Mouse (Mus musculus): ENCODE results near the gene Sytl2. TPM values are rescaled to one million over a fixed set of nuclear protein-coding genes. Genes with fewer than 3 reads are reported as not detected.

Sytl2 gene
- polyA plus RNA-seq, 1 experiment from 2014 or later: 0.95 TPM

DNA sequence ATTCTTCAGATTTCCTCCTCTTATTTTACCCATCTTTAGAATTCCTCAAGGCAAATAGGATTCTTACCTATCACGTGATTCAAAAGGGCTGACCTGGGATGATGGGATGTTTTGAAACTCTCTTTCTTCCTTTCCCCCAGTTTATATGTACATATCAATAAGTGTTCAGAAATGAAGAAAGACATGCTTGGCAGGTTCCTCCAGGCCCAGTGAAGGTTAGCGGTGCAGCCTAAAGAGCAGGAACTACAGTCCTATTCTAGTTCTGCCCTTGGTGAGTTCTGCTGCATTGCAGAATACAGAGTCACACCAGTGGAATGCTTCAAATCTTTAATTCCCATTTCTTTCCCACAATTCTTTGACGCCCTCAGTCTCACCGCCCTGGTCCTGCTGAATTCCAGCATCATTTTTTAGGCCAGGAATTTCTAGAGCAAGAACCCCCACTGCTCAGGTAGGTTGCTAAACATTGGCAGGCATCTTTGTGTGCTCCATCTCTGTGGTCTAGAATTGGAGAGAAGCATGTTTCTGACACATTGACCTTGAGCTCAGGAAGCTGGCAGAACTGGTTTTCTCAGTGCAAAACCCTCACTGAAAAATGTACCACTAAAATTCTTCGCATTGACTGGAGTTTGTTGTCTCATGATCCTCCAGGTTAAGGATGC, 45.9 kb downstream of the Sytl2 start:
- no peaks in the 10 kb centered on the region for H3K9me3 ChIP-seq (replicated peaks)
- H3K4me3 ChIP-seq: no peak overlapping the region
- WGBS (ENCODE audit: insufficient replicate concordance): 72% methylated on average over 5 of the region's 5 CpGs
- H3K36me3 ChIP-seq: no peaks in the 10 kb centered on the region
- no peak for ATAC-seq
- no peak overlapping the region for H3K4me2 ChIP-seq
- no peaks in the 10 kb centered on the region for H3K4me1 ChIP-seq
- no peak overlapping the region for H3K27ac ChIP-seq
- no peaks in the 10 kb centered on the region for H3K27me3 ChIP-seq (replicated peaks)
- no peak overlapping the region for H3K9ac ChIP-seq

DNA sequence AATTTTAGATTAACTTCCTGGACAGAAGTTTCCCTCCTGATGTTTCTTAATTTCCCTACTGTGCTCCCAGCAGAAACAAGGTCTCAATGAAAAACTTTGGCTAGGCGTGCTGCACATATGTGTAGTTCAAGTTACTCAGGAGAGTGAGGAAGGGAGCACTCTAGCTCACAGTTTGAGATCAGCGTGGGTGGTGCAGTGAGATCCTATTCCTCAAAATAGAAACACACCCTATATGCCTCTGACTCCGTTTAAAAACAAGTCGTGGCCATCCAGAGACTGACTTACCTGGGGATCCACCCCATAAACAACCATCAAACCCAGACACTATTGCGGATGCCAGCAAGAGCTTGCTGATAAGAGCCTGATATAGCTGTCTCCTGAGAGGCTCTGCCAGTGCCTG, 47.0 kb downstream of the Sytl2 start:
- Histone ChIP-seq H3K36me3 (no peaks in the 10 kb centered on the region), H3K27me3 (replicated peaks) (no peaks in the 10 kb centered on the region), H3K4me2 (no peak overlapping the region), H3K9me3 (replicated peaks) (no peaks in the 10 kb centered on the region), H3K4me1 (no peaks in the 10 kb centered on the region), H3K9ac (no peak overlapping the region), H3K27ac (no peak overlapping the region), H3K4me3 (no peak overlapping the region)
- WGBS (ENCODE audit: insufficient replicate concordance): 41% methylated on average over 5 of the region's 5 CpGs
- ATAC-seq: no peak

GRCm38 (mm10) chr7:90352183-90352582, 50.1 kb downstream of the Sytl2 start:
- ATAC-seq: no peak
- no peaks in the 10 kb centered on the region for H3K9me3 ChIP-seq (replicated peaks)
- no peak overlapping the region for H3K27ac ChIP-seq
- WGBS (ENCODE audit: insufficient replicate concordance): 57% methylated on average over 3 of the region's 3 CpGs
- no peaks in the 10 kb centered on the region for H3K4me1 ChIP-seq
- no peak overlapping the region for H3K4me2 ChIP-seq
- no peak overlapping the region for H3K4me3 ChIP-seq
- H3K9ac ChIP-seq: no peak overlapping the region
- no peaks in the 10 kb centered on the region for H3K27me3 ChIP-seq (replicated peaks)
- H3K36me3 ChIP-seq: no peaks in the 10 kb centered on the region

DNA sequence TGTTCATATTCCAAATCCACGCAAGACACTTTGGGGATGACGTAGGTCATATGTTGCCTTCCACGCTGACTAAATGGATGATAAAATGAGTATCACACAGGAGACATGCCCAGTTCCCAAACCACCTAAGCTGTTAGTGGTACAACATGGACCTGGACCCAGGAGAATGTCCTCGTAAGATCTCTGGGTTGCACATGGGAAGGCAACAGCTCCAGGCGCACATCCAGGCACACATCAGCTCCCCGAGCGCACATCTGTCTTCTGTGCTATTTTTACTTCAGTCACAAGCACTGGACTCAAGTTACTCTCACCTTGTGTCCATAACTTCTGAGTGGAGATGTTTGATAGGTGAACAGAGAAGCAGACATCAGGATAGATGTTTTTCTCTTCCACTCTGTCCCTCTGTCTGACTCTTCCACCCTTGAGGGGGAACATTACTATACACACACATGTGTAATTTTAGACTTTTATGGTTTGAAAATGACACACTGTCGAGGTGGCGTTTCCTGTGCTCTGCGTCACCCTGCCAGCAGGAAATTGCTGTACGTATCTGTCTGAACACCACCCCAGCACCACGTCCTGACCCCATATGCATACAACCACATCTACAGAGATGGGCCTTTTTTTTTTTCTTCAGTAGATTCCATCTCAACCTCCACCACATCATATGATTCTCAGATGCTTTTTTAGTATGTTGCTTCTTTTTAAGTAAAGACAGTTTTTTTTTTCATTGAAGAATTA, 51.6 kb downstream of the Sytl2 start:
- no peak overlapping the region for H3K9ac ChIP-seq
- H3K27ac ChIP-seq: no peak overlapping the region
- H3K4me1 ChIP-seq: no peaks in the 10 kb centered on the region
- no peaks in the 10 kb centered on the region for H3K36me3 ChIP-seq
- H3K4me2 ChIP-seq: no peak overlapping the region
- no peak overlapping the region for H3K4me3 ChIP-seq
- WGBS (ENCODE audit: insufficient replicate concordance): 52% methylated on average over 12 of the region's 12 CpGs
- no peaks in the 10 kb centered on the region for H3K9me3 ChIP-seq (replicated peaks)
- no peaks in the 10 kb centered on the region for H3K27me3 ChIP-seq (replicated peaks)
- ATAC-seq: no peak

DNA sequence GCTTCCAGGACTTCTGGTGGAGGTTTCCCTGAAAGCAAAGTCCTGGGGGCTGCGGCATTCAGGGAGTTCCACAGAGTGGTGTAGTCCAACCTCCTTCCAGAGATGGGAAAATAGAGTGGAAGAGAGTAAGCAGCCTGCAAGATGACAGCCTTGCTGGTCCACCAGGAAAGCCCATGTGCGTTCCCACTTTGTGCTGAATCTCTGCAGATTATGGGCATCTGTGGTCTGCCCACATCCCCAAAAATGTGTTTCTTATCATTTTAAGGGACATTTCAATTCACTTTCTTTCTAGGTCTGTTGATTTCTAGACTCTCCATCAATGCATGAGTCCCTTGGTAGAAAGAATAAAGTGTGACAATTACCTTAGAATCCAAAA, 52.2 kb downstream of the Sytl2 start:
- Histone ChIP-seq H3K9me3 (replicated peaks) (no peaks in the 10 kb centered on the region), H3K4me3 (no peak overlapping the region), H3K27me3 (replicated peaks) (no peaks in the 10 kb centered on the region), H3K9ac (no peak overlapping the region), H3K4me2 (no peak overlapping the region), H3K36me3 (no peaks in the 10 kb centered on the region), H3K4me1 (no peaks in the 10 kb centered on the region), H3K27ac (no peak overlapping the region)
- no peak for ATAC-seq
- WGBS (ENCODE audit: insufficient replicate concordance): 74% methylated on average over 2 of the region's 2 CpGs

DNA sequence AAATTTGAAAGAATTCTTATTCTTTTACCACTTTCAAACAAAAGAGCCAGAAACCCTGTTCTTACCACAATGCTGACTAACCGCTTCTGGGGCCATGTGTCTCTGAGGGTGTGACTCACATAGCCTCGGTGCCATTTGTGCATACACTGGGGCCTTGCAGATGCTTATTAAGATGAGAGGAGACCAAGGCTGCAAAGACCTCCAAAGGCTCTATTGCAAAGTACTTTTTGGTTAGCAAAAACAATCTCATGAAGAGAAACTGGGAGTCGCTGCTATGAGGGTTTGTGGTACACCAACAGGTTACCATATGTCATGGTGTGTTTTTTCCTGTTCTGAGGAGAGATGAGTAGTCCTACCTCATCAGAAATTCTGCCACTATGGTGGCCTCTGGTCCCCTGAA, 53.4 kb downstream of the Sytl2 start:
- Histone ChIP-seq H3K4me1 (no peaks in the 10 kb centered on the region), H3K9ac (no peak overlapping the region), H3K9me3 (replicated peaks) (no peaks in the 10 kb centered on the region), H3K27me3 (replicated peaks) (no peaks in the 10 kb centered on the region), H3K4me3 (no peak overlapping the region), H3K27ac (no peak overlapping the region), H3K4me2 (no peak overlapping the region), H3K36me3 (no peaks in the 10 kb centered on the region)
- 52% methylated on average over 3 of the region's 3 CpGs for WGBS (ENCODE audit: insufficient replicate concordance)
- ATAC-seq: no peak

DNA sequence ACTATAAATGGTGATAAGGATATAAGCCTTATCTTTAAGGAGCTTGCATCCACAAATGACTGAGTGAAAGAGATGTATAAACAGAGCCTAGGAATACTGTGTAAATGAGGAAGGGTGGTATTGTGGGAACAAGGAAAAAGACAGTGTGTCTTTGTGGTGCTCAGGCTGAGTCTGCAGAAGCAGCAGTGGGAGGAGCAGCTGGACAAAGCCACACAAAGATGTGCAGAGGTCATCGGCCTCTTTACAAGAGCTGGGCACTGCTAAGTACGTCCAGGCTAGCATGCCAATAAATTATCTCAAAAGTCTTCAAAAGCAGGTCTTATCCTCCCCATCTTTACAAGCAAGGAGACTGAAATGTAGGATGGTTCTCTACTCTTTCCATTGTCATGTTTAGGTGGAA, 53.9 kb downstream of the Sytl2 start:
- H3K4me2 ChIP-seq: no peak overlapping the region

GRCm38 (mm10) chr7:90362788-90363187, 60.7 kb downstream of the Sytl2 start:
- Histone ChIP-seq H3K36me3 (no peaks in the 10 kb centered on the region), H3K9me3 (replicated peaks) (no peaks in the 10 kb centered on the region), H3K27me3 (replicated peaks) (no peaks in the 10 kb centered on the region), H3K27ac (no peak overlapping the region), H3K4me2 (no peak overlapping the region), H3K4me3 (no peak overlapping the region), H3K9ac (no peak overlapping the region), H3K4me1 (no peaks in the 10 kb centered on the region)
- no peak for ATAC-seq
- whole genome bisulfite sequencing (ENCODE audit: insufficient replicate concordance): 28% methylated on average over 7 of the region's 7 CpGs

More for the DNA sequence above, 53.9 kb downstream of the Sytl2 start:
- 72% methylated on average over 2 of the region's 2 CpGs for WGBS (ENCODE audit: insufficient replicate concordance)
- no peak for ATAC-seq
- H3K27me3 ChIP-seq (replicated peaks): no peaks in the 10 kb centered on the region
- no peak overlapping the region for H3K9ac ChIP-seq
- H3K36me3 ChIP-seq: no peaks in the 10 kb centered on the region
- no peaks in the 10 kb centered on the region for H3K4me1 ChIP-seq
- no peak overlapping the region for H3K27ac ChIP-seq
- H3K4me3 ChIP-seq: no peak overlapping the region
- H3K9me3 ChIP-seq (replicated peaks): no peaks in the 10 kb centered on the region

DNA sequence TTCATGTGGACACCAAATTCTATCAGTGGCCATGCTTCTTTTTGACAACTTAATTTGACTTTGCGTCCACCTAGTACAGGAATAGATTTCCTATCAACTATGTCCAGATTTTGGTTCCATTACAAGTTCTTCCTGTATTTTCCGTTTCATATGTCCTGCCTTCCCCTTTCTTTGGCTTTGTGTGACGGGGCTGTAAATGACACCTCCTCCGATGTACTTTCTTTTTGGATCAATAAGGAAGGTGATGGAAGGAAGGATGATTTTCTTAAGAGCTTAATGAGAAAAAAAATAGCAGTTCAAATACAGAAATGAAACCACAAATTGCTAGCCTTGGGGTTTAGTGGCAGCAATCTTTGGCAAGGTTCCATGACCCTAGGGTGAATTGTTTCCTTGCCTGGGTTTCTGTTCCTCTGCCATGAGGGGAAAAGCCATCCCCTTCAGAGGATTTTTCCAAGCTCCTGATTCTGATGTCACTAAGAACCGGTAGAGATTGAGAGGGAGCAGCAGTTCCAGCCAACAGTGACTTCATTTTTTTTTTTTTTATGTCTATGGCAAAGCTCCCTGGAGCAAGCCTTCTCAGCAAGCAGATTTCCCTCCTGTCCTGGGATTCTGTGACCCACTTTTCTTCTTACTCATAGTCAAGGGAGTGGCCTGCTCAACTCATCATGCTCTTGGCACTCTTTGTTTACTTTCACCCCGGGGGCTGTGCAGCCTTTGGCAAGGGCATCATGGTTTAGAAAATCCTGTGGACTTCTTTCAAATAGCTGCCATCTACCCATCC, 68.2 kb downstream of the Sytl2 start:
- H3K27me3 ChIP-seq (replicated peaks): no peaks in the 10 kb centered on the region
- no peaks in the 10 kb centered on the region for H3K9me3 ChIP-seq (replicated peaks)
- H3K4me1 ChIP-seq: no peaks in the 10 kb centered on the region
- no peak overlapping the region for H3K27ac ChIP-seq
- WGBS (ENCODE audit: insufficient replicate concordance): 55% methylated on average over 6 of the region's 6 CpGs
- no peak overlapping the region for H3K4me2 ChIP-seq
- ATAC-seq: no peak
- H3K36me3 ChIP-seq: no peaks in the 10 kb centered on the region
- no peak overlapping the region for H3K9ac ChIP-seq
- H3K4me3 ChIP-seq: no peak overlapping the region

GRCm38 (mm10) chr7:90372804-90373203, 70.8 kb downstream of the Sytl2 start:
- Histone ChIP-seq H3K4me1 (no peaks in the 10 kb centered on the region), H3K27ac (no peak overlapping the region), H3K4me2 (no peak overlapping the region), H3K27me3 (replicated peaks) (no peaks in the 10 kb centered on the region), H3K9me3 (replicated peaks) (no peaks in the 10 kb centered on the region), H3K9ac (no peak overlapping the region), H3K4me3 (no peak overlapping the region), H3K36me3 (no peaks in the 10 kb centered on the region)
- ATAC-seq: no peak
- WGBS (ENCODE audit: insufficient replicate concordance): 60% methylated on average over 4 of the region's 4 CpGs

- no peak overlapping the region for H3K9ac ChIP-seq
- H3K27ac ChIP-seq: no peak overlapping the region
- H3K9me3 ChIP-seq (replicated peaks): no peaks in the 10 kb centered on the region
- no peak for ATAC-seq
- no peak overlapping the region for H3K4me2 ChIP-seq
- no peaks in the 10 kb centered on the region for H3K4me1 ChIP-seq
- H3K4me3 ChIP-seq: no peak overlapping the region
- no peaks in the 10 kb centered on the region for H3K36me3 ChIP-seq
- 74% methylated on average over 2 of the region's 2 CpGs for WGBS (ENCODE audit: insufficient replicate concordance)
- no peaks in the 10 kb centered on the region; the same call in 1 of the 2 replicates for H3K27me3 ChIP-seq (replicated peaks)
Observed at GRCm38 (mm10) chr7:90384411-90384810, 82.4 kb downstream of the Sytl2 start.

DNA sequence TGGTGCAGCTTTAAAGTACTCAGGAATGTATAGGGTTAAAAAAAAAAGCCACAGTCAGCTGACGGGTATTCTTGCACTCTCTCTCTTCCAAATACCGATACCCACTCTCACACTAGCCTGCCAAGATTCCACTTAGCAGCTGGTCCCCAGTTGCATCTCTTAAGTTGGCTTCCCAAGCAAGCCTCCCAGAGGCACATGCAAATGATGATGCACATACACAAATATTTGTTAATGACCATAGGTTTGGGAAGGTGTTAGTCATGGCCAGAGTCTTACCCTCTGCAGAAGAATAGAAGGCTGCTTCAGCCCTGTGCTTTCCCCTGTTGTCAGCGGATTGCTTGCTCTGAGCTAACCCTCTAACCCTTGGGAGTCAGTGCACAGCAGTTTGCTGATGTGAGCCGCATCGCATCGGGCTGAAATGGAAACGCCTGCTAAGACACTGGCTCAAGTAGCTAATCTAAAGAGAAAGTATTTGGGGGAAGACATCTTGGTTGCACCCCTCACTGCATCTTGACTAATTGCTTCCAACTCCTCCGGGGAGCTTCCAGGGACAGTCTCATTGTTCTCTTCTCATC, 84.9 kb downstream of the Sytl2 start:
- no peak for ATAC-seq
- Histone ChIP-seq H3K9ac (no peak overlapping the region), H3K9me3 (replicated peaks) (no peaks in the 10 kb centered on the region), H3K36me3 (no peaks in the 10 kb centered on the region), H3K4me2 (no peak overlapping the region), H3K27ac (no peak overlapping the region), H3K4me3 (no peak overlapping the region), H3K27me3 (replicated peaks) (no peaks in the 10 kb centered on the region; the same call in 1 of the 2 replicates), H3K4me1 (no peaks in the 10 kb centered on the region)
- 19% methylated on average over 8 of the region's 8 CpGs for WGBS (ENCODE audit: insufficient replicate concordance)

Data from liver, embryonic 12.5 days (tissue).